Mouse (Mus musculus) sigmoid colon, adult 10 weeks (tissue): ENCODE data around the gene Casz1. TPM values are rescaled to one million over a fixed set of nuclear protein-coding genes. Genes with fewer than 3 reads are reported as not detected.

ENCODE experiments used
- polyA plus RNA-seq: library from polyadenylated mRNA; stranded (reverse); fragments of 350-450 nt; fragmentation: Illumina TruSeq; extraction: RNeasy Lipid Tissue Mini Kit (QIAGEN cat#74804); gene quantifications from one replicate; pipeline ENCODE4 v1.2.3, GENCODE M21; 2014; ENCODE audit warnings: low read depth, low replicate concordance

The Casz1 gene
- polyA plus RNA-seq: 26.8 TPM

GRCm38 (mm10) chr4:148804137-148804779 is at the start of gene Casz1:
TSS of gene Casz1 (plus strand) at chr4:148804429.

Other genes with a start within 250 kb of the Casz1 start
- 6.7 TPM for gene Exosc10, start 246.0 kb upstream of the Casz1 start, polyA plus RNA-seq
- gene Srm, start 212.9 kb upstream of the Casz1 start, polyA plus RNA-seq: not detected
- gene Masp2, start 201.9 kb upstream of the Casz1 start, polyA plus RNA-seq: not detected
- gene Tardbp, start 177.4 kb upstream of the Casz1 start, polyA plus RNA-seq: 892 TPM
- gene Gm572, start 161.1 kb upstream of the Casz1 start, polyA plus RNA-seq: not detected